Mouse (Mus musculus) megakaryocyte, embryonic 14.5 days (primary cell): ENCODE results near the gene Rec114.

Source experiments
- FLI1 ChIP-seq: IDR thresholded peaks from 2 replicates; pipeline ENCODE4 v1.6.1; 2012; ENCODE audit warnings: low read length, inconsistent platforms, mixed read lengths
- GATA1 ChIP-seq: IDR thresholded peaks from 3 replicates; pipeline ENCODE4 v1.6.1; 2012; ENCODE audit warnings: mixed read lengths, low read length, inconsistent platforms, borderline replicate concordance

GRCm38 (mm10) chr9:58707796-58708195 is 36.0 kb downstream of the Rec114 start:
- TF ChIP-seq FLI1 (no peak), GATA1 (no peak)
